Mouse (Mus musculus): Measurements from ENCODE around the gene Cfap45. TPM values are rescaled to one million over a fixed set of nuclear protein-coding genes. Genes with fewer than 3 reads are reported as not detected.
A peak's percentile ranks its signal among the peaks of the same experiment; 100 is the strongest.

The Cfap45 gene
- polyA plus RNA-seq, 1 experiment from 2014 or later = 3.0 TPM

DNA sequence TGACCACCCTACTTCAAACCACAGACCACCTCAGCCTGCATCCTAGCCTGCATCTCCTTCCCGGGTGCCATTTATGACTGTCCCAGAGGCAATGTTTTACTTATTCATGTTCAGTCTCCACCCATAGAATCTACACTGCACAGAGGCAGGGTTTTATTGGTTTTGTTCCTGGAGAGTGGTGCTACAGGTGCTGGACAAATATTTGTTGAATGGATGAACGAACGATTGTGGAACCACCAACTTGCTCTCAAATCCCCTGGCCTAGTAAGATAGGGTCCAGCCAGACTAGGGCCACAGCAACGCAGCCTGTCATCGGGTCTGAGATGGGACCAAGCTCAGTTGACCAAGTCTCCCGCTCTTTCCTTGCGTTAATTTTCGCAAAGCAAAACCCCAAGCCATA, 10.6 kb upstream of the Cfap45 start:
- no peak overlapping the region for H3K27ac ChIP-seq (ENCODE audit: low read length)
- WGBS = 52% methylated on average over 8 of the region's 8 CpGs

GRCm38 (mm10) chr1:172510421-172510972, 10.1 kb upstream of the Cfap45 start:
- Histone ChIP-seq H3K4me1 (replicated peaks; ENCODE audit: control insufficient read depth, insufficient read depth, low read length) (no peaks in the 10 kb centered on the region), H3K4me3 (replicated peaks; ENCODE audit: low read length) (no peak overlapping the region), H3K4me2 (ENCODE audit: low read length) (no peak overlapping the region), H3K9ac (replicated peaks; ENCODE audit: low read depth, low read length) (no peak overlapping the region), H3K9me3 (ENCODE audit: control insufficient read depth, low read length) (no peaks in the 10 kb centered on the region), H3K36me3 (ENCODE audit: control insufficient read depth, insufficient read depth) (no peaks in the 10 kb centered on the region), H3K27ac (ENCODE audit: low read length) (no peak overlapping the region), H3K27me3 (replicated peaks; ENCODE audit: control insufficient read depth, insufficient read depth, low read length) (no peaks in the 10 kb centered on the region)
- no peak for ATAC-seq
- 24% methylated on average over 13 of the region's 13 CpGs for WGBS

More for the DNA sequence above, 10.6 kb upstream of the Cfap45 start:
- H3K36me3 ChIP-seq (ENCODE audit: control insufficient read depth, insufficient read depth) = no peaks in the 10 kb centered on the region
- no peak for ATAC-seq
- no peak overlapping the region for H3K9ac ChIP-seq (replicated peaks; ENCODE audit: low read depth, low read length)
- no peaks in the 10 kb centered on the region for H3K27me3 ChIP-seq (replicated peaks; ENCODE audit: control insufficient read depth, insufficient read depth, low read length)
- H3K4me1 ChIP-seq (replicated peaks; ENCODE audit: control insufficient read depth, insufficient read depth, low read length) = no peaks in the 10 kb centered on the region
- no peak overlapping the region for H3K4me3 ChIP-seq (replicated peaks; ENCODE audit: low read length)
- no peaks in the 10 kb centered on the region for H3K9me3 ChIP-seq (ENCODE audit: control insufficient read depth, low read length)
- no peak overlapping the region for H3K4me2 ChIP-seq (ENCODE audit: low read length)

- 38% methylated on average over 13 of the region's 13 CpGs for whole genome bisulfite sequencing
- peaks cover 2% of the 10 kb centered on the region; the same call in 1 of the 2 replicates for H3K9me3 ChIP-seq (ENCODE audit: control insufficient read depth, low read length)
- H3K27ac ChIP-seq (ENCODE audit: low read length) = no peak overlapping the region
- no peak for ATAC-seq
- H3K36me3 ChIP-seq (ENCODE audit: control insufficient read depth, insufficient read depth) = no peaks in the 10 kb centered on the region
- no peaks in the 10 kb centered on the region for H3K27me3 ChIP-seq (replicated peaks; ENCODE audit: control insufficient read depth, insufficient read depth, low read length)
- H3K4me1 ChIP-seq (replicated peaks; ENCODE audit: control insufficient read depth, insufficient read depth, low read length) = no peaks in the 10 kb centered on the region
- H3K4me3 ChIP-seq (replicated peaks; ENCODE audit: low read length) = no peak overlapping the region
- no peak overlapping the region for H3K9ac ChIP-seq (replicated peaks; ENCODE audit: low read depth, low read length)
- H3K4me2 ChIP-seq (ENCODE audit: low read length) = no peak overlapping the region
Measured at GRCm38 (mm10) chr1:172512962-172513361, 7.6 kb upstream of the Cfap45 start.

GRCm38 (mm10) chr1:172513525-172514212, 6.9 kb upstream of the Cfap45 start:
- H3K4me1 ChIP-seq (replicated peaks; ENCODE audit: control insufficient read depth, insufficient read depth, low read length) = no peaks in the 10 kb centered on the region
- 83% methylated on average over 17 of the region's 17 CpGs for WGBS
- no peaks in the 10 kb centered on the region for H3K27me3 ChIP-seq (replicated peaks; ENCODE audit: control insufficient read depth, insufficient read depth, low read length)
- H3K9me3 ChIP-seq (ENCODE audit: control insufficient read depth, low read length) = peaks cover 2% of the 10 kb centered on the region; the same call in 1 of the 2 replicates
- H3K9ac ChIP-seq (replicated peaks; ENCODE audit: low read depth, low read length) = no peak overlapping the region
- H3K36me3 ChIP-seq (ENCODE audit: control insufficient read depth, insufficient read depth) = no peaks in the 10 kb centered on the region
- peak; percentile 18; the same call in 1 of the 2 replicates for ATAC-seq
- H3K4me3 ChIP-seq (replicated peaks; ENCODE audit: low read length) = no peak overlapping the region
- no peak overlapping the region for H3K4me2 ChIP-seq (ENCODE audit: low read length)
- no peak overlapping the region for H3K27ac ChIP-seq (ENCODE audit: low read length)

DNA sequence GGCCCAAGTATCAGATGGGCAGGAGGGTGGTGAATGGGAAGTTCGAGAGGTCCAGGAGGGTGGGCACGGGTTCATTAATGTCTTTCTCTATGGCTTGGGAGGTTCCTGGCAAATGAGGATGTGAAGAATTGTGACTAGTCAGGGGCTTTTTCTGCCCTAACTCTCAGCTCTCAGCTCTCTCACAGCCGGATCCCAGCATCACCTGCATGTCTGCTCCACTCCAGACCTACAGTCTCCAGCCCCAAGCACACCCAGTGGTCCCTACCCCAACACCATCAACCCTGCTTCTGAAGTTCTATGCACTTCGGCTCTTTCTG, 6.4 kb upstream of the Cfap45 start:
- WGBS = 66% methylated on average over 4 of the region's 4 CpGs
- no peak overlapping the region for H3K9ac ChIP-seq (replicated peaks; ENCODE audit: low read depth, low read length)
- no peaks in the 10 kb centered on the region for H3K36me3 ChIP-seq (ENCODE audit: control insufficient read depth, insufficient read depth)
- H3K27ac ChIP-seq (ENCODE audit: low read length) = no peak overlapping the region
- H3K4me2 ChIP-seq (ENCODE audit: low read length) = no peak overlapping the region
- no peaks in the 10 kb centered on the region for H3K27me3 ChIP-seq (replicated peaks; ENCODE audit: control insufficient read depth, insufficient read depth, low read length)
- H3K4me1 ChIP-seq (replicated peaks; ENCODE audit: control insufficient read depth, insufficient read depth, low read length) = no peaks in the 10 kb centered on the region
- H3K9me3 ChIP-seq (ENCODE audit: control insufficient read depth, low read length) = peaks cover 2% of the 10 kb centered on the region; the same call in 1 of the 2 replicates
- no peak for ATAC-seq
- no peak overlapping the region for H3K4me3 ChIP-seq (replicated peaks; ENCODE audit: low read length)

DNA sequence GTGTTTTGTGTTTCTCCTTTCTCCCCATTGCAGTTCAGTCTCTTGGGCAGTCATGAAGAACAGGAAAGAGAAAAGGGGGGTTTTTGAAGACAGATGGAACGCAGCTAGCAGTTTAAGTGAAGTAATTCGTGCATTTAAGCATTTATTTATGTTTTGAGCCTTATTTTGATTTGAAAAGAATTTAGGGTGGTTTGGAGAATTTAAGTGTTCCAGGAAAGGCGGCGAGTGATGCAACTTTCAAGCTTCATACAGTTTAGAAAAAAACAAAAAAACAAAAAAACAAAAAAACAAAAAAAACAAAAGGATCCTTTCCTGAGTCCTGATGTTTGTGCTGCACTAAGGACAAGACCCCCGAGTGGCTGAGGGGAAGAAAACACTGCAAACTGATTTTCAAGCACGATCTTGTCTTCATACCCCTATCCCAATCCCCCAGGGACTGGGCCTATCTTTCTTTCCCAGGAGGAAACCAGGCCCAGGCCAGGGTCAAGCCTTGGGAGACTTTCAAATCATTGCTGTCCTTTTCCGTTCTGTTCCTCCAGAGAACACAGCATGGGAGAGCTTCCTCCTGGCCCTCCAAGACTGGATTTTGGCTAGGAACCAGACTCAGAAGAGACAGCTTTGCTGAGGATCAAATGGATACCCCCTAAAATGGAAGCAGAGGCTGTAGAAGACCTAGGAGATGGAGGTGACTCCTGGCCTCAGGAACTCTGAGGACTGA, 5.9 kb upstream of the Cfap45 start:
- Histone ChIP-seq H3K36me3 (ENCODE audit: control insufficient read depth, insufficient read depth) (no peaks in the 10 kb centered on the region), H3K4me1 (replicated peaks; ENCODE audit: control insufficient read depth, insufficient read depth, low read length) (no peaks in the 10 kb centered on the region), H3K9ac (replicated peaks; ENCODE audit: low read depth, low read length) (no peak overlapping the region), H3K27ac (ENCODE audit: low read length) (no peak overlapping the region), H3K4me3 (replicated peaks; ENCODE audit: low read length) (no peak overlapping the region), H3K4me2 (ENCODE audit: low read length) (no peak overlapping the region), H3K27me3 (replicated peaks; ENCODE audit: control insufficient read depth, insufficient read depth, low read length) (no peaks in the 10 kb centered on the region), H3K9me3 (ENCODE audit: control insufficient read depth, low read length) (peaks cover 2% of the 10 kb centered on the region; the same call in 1 of the 2 replicates)
- WGBS = 79% methylated on average over 7 of the region's 7 CpGs
- no peak for ATAC-seq

DNA sequence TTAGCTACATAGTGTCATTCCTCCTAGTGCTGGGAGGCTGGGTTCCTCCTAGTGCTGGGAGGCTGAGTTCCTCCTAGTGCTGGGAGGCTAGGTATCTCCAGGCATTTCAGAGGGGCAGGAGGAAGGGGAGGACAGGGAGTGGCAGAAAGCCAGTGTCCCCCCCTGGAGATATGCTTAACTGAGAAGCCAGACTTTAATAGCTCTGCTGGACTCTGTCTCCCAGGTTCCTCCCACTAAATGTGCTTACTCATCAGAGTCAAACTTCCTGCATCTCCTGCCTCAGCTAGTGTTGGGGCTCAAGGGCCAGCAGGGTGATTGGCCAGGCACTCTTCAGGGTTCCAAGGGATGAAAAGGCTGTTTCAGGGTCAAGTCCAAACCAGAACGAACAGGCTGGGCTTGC, 5.2 kb upstream of the Cfap45 start:
- Histone ChIP-seq H3K4me2 (ENCODE audit: low read length) (no peak overlapping the region), H3K4me3 (replicated peaks; ENCODE audit: low read length) (no peak overlapping the region), H3K9me3 (ENCODE audit: control insufficient read depth, low read length) (peaks cover 2% of the 10 kb centered on the region; the same call in 1 of the 2 replicates), H3K9ac (replicated peaks; ENCODE audit: low read depth, low read length) (no peak overlapping the region), H3K27me3 (replicated peaks; ENCODE audit: control insufficient read depth, insufficient read depth, low read length) (no peaks in the 10 kb centered on the region), H3K27ac (ENCODE audit: low read length) (no peak overlapping the region), H3K4me1 (replicated peaks; ENCODE audit: control insufficient read depth, insufficient read depth, low read length) (no peaks in the 10 kb centered on the region; the same call in 1 of the 2 replicates), H3K36me3 (ENCODE audit: control insufficient read depth, insufficient read depth) (no peaks in the 10 kb centered on the region)
- ATAC-seq = no peak
- 70% methylated on average over 1 of the region's 1 CpGs for WGBS

DNA sequence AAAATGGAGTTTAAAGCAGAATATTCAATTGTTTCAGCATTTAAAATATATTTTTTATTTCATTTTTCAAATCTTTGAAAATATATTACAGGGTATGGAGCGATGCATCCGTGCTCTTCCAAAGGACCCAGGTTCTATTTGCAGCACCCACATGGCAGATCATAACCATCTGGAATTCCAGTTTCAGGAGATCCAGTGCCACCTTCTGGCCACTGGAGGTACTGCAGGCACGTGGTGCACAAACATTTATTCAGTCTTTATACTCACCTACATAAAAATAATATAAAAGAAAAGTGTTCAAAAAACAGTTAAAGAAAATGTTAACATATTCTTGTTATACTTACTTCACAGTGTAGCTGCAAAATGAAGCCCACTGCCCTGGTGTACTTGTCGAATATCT, 2.6 kb upstream of the Cfap45 start:
- WGBS = 77% methylated on average over 4 of the region's 4 CpGs
- no peak overlapping the region for H3K9ac ChIP-seq (replicated peaks; ENCODE audit: low read depth, low read length)
- H3K4me3 ChIP-seq (replicated peaks; ENCODE audit: low read length) = no peak overlapping the region
- peaks cover 2% of the 10 kb centered on the region; the same call in 1 of the 2 replicates for H3K9me3 ChIP-seq (ENCODE audit: control insufficient read depth, low read length)
- no peak overlapping the region for H3K4me2 ChIP-seq (ENCODE audit: low read length)
- peaks cover 10% of the 10 kb centered on the region for H3K4me1 ChIP-seq (replicated peaks; ENCODE audit: control insufficient read depth, insufficient read depth, low read length)
- H3K36me3 ChIP-seq (ENCODE audit: control insufficient read depth, insufficient read depth) = no peaks in the 10 kb centered on the region
- H3K27ac ChIP-seq (ENCODE audit: low read length) = no peak overlapping the region
- no peak for ATAC-seq
- no peaks in the 10 kb centered on the region for H3K27me3 ChIP-seq (replicated peaks; ENCODE audit: control insufficient read depth, insufficient read depth, low read length)

DNA sequence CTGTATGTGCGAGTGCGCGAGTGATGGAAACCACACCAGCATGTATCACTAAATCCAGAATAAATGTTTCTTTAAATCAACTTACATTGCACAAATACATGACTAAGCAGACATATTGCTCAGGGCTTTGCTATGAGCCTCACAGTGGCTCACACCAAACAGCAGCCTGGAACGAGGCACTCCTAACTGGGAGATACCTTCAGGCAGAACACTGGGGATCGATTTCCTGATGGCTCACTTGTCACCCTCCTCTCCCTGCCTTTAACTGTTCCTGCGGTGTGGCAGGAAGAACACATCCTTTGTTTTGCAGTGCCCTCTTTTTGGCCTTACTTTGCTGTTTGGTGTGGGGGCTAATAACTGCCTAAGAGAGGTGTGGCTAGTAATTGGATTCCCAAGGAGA, 957 bp upstream of the Cfap45 start:
- Histone ChIP-seq H3K27ac (ENCODE audit: low read length) (no peak overlapping the region), H3K9me3 (ENCODE audit: control insufficient read depth, low read length) (peaks cover 2% of the 10 kb centered on the region; the same call in 1 of the 2 replicates), H3K4me2 (ENCODE audit: low read length) (no peak overlapping the region), H3K4me1 (replicated peaks; ENCODE audit: control insufficient read depth, insufficient read depth, low read length) (peaks cover 10% of the 10 kb centered on the region), H3K36me3 (ENCODE audit: control insufficient read depth, insufficient read depth) (no peaks in the 10 kb centered on the region), H3K9ac (replicated peaks; ENCODE audit: low read depth, low read length) (no peak overlapping the region), H3K4me3 (replicated peaks; ENCODE audit: low read length) (no peak overlapping the region), H3K27me3 (replicated peaks; ENCODE audit: control insufficient read depth, insufficient read depth, low read length) (no peaks in the 10 kb centered on the region)
- no peak for ATAC-seq
- 80% methylated on average over 6 of the region's 6 CpGs for WGBS

Data from forebrain, embryonic 16.5 days (tissue).